Mouse (Mus musculus) T-helper 17 cell (primary cell): ENCODE data around the gene Snx6.
"Not testable (repeated sequence)": the region's sequence is repeated elsewhere in the genome, so short reads cannot be mapped to it uniquely, and the experiment has no call there.

ENCODE experiments used
- in situ Hi-C, 2 experiments: fragments of 300-600 bp; cut with MboI, MseI; formaldehyde crosslinking; loops; 1 replicate in 1 of 2; 2 replicates in 1 of 2; pipeline ENCODE4 v1.15.1; 2025; ENCODE audit warnings: high pct_unique_total_duplicates in 2 of 2

Snx6 gene

DNA sequence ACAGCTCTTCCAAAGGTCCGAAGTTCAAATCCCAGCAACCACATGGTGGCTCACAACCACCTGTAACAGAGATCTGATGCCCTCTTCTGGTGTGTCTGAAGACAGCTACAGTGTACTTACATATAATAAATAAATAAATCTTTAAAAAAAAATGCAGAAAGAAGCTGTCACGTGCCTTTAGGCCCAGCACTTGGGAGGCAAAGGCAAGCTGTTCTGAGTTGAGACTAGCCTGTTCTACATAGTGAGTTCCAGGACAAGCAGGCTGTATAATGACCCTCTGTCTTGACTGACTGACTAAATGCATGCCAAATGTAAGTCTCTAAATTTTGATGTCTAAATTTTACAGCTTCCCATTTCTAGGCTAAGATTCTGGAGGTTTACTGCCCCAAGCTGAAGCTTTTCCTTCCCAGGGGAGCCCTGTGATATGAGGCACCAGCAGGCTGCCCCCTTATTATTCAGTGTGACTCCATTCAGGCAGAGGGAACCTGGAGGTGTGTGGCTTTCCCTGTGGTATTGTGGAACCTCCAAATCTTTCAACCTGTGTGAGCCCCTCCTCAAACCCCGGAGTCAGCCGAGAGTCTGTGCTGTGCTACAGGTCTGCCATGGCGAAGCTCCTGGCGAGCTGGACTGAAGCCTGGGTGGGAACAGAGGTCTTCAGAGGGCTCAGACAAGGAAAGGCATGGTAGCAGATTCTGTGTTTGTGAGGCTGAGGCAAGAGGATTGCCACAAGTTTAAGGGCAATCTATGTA, 9.9 kb upstream of the Snx6 start:
- in situ Hi-C loops, result no loop called here

DNA sequence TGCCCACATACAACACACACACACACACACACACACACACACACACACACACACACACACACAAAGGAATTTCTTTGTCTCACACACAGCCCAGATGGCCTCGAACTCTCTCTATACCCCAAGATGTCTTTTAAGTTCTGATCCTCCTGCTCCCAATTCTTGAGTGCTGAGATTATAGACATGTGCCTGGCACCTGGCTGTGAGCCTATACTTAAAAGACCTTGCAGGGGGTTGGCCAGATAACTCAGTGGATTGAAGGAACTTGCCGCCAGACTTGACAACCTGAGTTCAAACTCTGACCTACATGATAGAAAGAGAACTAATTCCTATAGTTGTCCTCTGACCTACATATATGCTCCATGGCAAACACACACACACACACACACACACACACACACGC, 8.0 kb upstream of the Snx6 start:
- in situ Hi-C loops, result no loop called here

DNA sequence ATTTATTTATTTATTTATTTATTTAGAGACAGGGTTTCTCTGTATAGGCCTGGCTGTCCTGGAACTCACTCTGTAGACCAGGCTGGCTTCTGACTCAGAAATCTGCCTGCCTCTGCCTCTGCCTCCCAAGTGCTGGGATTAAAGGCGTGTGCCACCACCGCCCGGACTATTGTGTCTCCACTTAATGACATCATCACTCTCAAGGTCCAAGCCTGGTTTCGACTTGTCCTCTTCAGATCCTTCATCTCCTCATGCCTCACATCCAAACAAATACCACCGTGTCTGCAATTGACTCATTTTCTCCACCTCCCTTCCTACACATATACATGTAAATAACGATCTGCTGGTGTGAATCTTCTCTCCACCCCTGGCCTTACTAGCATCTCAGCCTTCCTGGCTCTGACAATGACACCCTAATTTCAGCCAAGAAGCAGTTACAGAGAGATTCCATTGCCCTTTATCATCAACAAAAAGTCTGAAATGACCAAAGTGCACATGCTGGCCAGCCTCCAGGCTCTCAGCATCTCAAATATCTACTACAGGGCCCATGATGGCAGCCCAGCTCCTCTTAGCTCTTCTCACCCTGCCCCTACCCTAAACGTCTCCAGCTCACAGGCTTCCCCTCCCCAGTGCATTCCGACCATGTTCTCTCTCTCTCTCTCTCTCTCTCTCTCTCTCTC, 1.2 kb upstream of the Snx6 start:
- in situ Hi-C loops, result no loop called here

DNA sequence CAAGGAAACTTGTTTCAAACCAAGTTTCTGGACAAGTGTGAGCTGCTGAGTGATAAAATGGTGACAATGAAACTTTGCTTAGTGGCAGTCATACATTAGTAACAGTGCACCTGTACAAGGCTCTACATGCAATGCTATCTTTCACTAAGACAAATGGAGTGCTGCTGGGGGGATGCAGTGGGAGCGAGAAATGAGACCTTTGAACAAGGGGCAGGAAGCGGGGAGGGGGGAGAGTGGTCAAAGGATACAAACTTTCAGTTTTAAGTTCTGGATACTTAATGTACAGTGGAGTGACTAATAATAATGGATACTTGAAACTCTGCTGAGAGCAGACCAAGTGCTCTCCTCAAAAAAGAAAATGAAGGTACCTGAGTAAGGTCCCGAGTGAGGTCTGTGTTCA, 1.1 kb downstream of the Snx6 start:
- in situ Hi-C loops, result no loop called here

DNA sequence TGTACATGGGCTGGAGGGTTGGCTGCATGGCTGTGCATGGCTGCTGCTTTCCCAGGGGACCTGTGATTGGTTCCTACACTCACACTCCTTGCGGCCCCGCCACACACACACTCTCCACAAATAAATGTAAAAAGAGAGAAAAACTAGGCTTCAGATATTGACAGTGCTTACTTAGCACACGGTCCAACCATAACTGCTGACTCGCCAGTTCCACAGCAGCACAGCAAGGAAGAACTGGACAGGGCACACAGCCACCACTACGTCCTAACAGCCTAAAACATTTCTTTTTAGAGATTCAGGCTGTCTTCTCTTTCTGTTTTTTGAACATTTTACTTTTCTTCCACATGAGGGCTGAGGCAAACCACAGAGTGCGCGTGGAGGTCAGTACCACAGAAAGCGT, 4.0 kb downstream of the Snx6 start:
- in situ Hi-C loops, result no loop called here

DNA sequence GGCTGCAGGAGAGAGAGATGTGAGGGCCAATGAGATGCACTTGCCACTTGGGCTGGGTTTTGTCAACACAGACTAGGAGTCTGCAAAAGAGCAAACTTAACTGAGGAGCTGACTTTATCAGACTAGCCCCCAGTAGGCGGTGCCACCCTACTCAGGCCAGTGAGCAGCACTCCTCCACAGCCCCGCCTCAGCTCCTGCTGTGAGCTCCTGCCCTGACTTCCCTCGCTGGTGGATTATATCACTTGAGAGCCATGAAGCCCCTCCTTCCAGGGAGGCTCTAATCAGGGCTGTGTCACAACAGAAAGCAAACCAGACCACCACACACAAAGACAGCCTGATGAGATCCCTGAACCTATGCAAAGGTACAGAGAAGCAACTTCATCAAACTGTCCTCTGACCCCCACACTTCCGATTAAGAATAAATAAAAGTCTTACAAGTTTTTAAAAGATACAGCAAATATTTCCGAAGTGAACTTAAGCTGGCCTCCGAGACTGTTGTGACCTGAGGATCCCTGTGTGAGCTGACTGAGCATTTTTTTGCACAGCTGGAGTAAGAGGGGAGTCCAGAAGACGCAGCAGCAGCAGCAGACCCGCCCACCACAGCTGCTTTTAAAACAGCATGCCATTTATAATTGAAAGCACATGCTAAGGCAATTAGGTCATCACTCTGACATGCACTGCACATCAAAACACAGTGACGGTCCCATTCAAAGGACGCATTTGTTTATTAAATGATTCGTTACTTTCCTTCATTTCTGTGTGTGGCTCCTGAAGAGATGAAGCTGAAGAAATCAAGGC, 6.0 kb downstream of the Snx6 start:
- in situ Hi-C loops, result no loop called here

DNA sequence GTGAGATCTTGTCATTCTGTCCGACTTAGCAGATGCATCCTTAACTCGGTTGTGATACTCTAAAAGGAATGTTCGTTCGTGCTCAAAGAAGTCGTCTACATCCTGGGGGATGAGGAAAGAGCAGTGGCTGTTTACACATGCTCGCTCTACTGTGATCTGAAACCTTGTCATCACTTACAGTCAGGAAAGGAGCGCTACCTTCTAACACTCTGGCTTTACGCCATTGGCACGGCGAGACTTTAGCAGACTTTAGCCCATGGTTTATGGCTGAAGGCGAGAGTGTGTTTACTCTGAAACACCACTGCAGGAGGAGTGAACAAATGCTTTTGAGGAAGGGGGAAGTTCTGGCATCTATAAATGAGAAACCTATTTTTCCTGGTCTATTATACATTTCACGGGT, 31.9 kb downstream of the Snx6 start:
- in situ Hi-C loops, result loop anchor here (10.0 to 25.0 kb wide), 2 partner anchors 51 to 424 kb away; partner anchors contain the start of gene 1700047I17Rik2 (in 1 of the 2)

DNA sequence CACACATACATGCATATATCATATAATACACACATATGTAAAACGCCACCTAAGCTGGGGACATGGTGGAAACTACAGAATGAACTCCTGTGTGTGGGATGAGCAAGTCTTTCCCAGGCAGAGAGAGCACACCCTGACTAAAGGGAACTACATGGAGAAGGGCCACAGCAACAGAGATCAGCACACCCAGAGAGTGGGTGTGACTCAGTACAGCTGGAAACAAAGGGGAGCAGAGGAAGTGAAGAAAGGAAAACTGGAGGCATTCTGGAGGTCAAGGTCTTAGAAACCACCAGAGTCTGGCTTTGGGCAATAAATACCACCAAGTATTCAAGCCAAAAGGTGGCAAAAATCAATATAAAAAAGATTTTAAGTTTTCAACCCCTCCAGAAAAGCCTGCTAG, 34.8 kb downstream of the Snx6 start:
- in situ Hi-C loops, result loop anchor here (10.0 to 25.0 kb wide), 2 partner anchors 54 to 427 kb away; partner anchors contain the start of gene 1700047I17Rik2 (in 1 of the 2)

DNA sequence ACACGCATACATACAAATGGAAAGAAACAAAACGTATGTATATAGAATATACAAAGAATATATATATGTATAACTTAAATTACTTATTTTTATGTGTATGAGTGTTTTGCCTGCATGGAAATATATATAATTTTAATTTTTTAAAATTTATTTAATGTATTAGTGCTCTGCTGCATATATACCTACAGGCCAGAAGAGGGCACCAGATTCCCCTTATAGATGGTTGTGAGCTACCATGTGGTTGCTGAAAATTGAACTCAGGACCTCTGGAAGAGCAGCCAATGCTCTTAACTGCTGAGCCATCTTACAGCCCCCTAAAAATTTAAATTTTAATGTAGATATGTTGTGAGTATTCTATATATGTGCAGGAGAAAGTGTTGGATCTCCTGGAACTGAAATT, 36.7 kb downstream of the Snx6 start:
- in situ Hi-C loops, result loop anchor here in 1 of 2 experiments (25.0 kb wide), 1 partner anchor 428 kb away; the partner anchor contains the start of gene 1700047I17Rik2

DNA sequence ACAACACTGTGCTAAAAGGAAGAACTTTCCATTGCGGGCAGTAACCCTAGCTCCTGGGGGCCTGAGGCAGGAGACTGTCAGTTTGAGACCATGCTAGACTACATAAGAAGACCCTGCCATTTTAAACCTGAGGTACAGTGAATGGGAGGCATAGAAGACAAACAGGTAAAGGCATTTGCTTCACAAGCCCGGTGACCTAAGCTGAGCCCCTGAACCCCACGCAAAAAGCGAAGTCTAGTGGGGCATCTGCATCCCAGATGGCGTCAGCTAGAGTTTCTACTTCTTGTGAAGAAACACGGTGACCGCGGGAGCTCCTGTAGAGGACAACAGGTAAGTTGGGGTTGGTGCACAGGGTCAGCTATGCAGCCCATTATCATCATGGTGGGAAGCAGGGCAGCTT, 46.9 kb downstream of the Snx6 start:
- in situ Hi-C loops, result no loop called here

DNA sequence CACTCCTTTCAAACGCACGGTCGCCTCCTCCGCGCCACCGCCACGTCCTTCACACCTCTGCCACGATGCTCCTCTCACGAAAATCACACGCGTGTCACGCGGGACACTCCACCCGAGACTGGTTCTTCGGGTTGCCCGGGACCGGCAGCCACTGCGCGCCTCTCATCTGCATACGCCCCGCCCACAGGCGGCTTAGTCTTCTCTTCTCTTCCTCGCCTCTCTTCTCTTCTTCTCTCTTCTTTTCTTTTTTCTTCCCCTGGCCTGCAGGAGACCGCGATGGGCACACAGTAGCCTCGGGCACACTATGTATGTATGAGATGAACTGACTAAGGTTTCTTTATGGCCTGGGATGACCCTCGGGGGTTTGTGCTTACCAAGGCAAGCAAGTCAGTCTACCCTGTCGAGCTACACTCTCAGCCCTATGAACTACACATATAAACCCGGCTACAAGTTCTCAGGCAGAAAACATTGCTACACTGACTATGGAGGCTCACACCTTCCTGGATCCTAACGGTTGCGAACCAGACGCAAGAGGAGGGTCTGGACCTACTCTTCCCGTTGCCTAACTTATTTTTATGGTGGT, 56.8 kb downstream of the Snx6 start:
- in situ Hi-C loops, result loop anchor here (5.0 kb wide), 1 partner anchor 41 kb away; the partner anchor contains the start of gene Eapp (in 2 of the 2)

DNA sequence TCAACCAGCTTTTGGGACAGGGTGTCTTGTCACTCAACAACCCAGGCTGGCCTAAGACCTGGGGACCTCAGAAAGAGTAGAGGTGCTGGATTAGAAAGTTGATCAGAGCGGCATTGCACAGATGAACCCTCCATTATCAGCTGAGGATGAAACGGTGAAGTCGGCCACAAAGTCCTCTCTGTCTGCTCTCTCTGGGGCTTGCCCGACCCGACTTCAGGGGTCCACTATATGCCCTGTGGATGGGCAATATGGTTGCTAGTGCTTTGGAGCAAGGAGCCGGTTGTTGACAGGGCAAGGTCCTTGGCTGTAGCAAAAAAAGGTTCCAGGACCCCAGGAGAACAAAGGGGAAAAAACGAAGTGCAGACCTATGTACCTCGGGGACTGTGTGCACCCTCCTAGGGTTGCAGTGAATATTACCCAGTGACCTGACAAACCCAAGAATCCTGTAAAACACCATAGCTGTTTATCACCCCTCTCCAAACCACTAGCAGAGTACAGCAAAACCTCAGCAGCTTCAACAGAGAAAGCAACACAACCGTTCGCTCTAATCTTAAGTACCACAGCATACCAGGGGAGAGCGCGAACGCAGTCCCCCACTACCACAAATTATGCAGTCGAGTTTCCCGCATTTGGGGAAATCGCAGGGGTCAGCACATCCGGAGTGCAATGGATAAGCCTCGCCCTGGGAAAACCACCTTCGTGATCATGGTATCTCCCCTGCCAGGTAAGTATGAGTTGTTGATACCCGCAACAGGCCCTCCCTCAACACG, 57.4 kb downstream of the Snx6 start:
- in situ Hi-C loops, result loop anchor here (5.0 kb wide), 1 partner anchor 41 kb away; the partner anchor contains the start of gene Eapp (in 2 of the 2)

DNA sequence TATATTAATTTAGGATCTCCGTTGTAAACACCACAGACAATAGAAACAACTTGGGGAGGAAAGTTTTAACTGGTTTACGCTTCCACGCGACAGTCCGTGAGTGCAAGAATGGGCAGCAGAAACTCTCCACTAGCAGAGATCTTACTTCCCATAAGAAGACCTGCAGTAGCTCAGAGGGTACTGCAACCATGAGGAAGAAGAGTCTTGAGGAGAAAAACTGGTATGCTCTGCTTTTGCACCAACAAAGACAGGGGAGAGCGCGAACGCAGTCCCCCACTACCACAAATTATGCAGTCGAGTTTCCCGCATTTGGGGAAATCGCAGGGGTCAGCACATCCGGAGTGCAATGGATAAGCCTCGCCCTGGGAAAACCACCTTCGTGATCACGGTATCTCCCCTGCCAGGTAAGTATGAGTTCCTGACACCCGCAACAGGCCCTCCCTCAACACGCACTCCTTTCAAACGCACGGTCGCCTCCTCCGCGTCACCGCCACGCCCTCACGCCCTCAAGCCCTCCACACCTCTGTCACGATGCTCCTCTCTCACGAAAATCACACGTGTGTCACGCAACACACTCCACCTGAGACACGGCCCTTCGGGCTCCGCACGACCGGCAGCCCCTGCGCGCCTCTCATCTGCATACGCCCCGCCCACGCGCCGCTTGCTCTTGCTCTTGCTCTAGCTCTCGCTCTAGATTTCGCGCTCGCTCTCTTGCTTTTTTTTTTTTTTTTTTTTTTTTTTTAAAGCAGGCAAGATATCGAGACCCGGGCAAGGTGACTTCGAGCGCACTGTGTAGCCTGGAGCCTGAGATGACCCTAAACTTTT, 61.0 kb downstream of the Snx6 start:
- in situ Hi-C loops, result loop anchor here (5.0 kb wide), 1 partner anchor 37 kb away; the partner anchor contains the start of gene Eapp (in 2 of the 2)

DNA sequence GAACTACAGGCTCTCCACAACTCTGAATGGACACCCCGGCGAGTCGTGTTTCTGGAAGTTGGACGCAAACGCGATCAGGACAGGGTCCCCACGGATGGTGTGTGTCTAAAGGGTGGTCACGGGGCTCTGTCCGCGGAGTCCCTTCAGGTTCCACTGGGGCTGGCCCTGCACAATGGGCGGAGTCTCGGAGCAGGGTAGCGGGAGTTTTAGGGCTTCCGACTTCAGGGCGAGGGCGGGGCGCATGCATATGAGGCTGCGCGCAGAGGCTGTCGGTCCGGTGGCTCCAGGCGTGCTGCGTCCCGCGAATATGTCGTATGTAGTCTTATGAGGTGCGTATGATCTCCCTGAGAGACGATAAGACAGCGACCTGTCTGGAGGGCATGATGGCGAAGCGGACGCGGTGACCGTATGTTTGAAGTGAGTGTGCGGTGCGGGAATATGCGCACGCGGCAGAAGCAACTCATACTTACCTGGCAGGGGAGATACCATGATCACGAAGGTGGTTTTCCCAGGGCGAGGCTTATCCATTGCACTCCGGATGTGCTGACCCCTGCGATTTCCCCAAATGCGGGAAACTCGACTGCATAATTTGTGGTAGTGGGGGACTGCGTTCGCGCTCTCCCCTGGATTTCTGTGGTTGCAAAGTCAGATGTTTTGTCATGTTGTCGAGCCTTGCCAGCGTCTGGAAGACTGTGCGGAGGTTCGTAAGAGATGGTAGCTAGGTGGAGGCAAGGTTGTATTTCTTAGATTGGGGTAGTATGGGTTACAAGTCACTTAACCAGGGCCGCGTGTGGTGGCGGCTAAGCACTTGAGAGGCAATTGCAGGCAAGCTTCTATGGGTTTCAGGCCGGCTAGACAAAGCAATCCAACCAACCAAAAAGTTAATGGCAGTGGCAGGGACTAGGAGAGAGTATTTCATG, 66.1 kb downstream of the Snx6 start:
- in situ Hi-C loops, result not testable (repeated sequence)

DNA sequence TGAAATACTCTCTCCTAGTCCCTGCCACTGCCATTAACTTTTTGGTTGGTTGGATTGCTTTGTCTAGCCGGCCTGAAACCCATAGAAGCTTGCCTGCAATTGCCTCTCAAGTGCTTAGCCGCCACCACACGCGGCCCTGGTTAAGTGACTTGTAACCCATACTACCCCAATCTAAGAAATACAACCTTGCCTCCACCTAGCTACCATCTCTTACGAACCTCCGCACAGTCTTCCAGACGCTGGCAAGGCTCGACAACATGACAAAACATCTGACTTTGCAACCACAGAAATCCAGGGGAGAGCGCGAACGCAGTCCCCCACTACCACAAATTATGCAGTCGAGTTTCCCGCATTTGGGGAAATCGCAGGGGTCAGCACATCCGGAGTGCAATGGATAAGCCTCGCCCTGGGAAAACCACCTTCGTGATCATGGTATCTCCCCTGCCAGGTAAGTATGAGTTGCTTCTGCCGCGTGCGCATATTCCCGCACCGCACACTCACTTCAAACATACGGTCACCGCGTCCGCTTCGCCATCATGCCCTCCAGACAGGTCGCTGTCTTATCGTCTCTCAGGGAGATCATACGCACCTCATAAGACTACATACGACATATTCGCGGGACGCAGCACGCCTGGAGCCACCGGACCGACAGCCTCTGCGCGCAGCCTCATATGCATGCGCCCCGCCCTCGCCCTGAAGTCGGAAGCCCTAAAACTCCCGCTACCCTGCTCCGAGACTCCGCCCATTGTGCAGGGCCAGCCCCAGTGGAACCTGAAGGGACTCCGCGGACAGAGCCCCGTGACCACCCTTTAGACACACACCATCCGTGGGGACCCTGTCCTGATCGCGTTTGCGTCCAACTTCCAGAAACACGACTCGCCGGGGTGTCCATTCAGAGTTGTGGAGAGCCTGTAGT, 76.4 kb downstream of the Snx6 start:
- in situ Hi-C loops, result not testable (repeated sequence)

DNA sequence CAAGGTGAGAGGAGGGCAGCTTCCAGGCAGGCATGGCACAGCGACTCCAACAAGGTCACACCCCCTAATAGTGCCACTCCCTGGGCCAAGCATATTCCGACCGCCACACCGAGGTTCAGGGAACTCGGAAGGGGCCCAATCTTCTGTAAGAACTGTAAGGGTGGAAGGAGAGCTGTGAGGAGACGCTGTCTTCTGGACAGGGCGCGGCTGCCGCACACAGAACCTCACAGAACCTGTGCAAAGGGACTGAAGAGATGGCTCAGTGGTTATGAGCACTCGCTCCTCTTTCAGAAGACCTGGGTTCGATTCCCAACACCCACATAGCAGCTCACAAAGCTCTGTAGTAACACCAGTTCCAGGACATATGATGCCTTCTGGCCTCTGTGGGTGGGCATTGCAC, 78.0 kb downstream of the Snx6 start:
- in situ Hi-C loops, result not testable (repeated sequence)

DNA sequence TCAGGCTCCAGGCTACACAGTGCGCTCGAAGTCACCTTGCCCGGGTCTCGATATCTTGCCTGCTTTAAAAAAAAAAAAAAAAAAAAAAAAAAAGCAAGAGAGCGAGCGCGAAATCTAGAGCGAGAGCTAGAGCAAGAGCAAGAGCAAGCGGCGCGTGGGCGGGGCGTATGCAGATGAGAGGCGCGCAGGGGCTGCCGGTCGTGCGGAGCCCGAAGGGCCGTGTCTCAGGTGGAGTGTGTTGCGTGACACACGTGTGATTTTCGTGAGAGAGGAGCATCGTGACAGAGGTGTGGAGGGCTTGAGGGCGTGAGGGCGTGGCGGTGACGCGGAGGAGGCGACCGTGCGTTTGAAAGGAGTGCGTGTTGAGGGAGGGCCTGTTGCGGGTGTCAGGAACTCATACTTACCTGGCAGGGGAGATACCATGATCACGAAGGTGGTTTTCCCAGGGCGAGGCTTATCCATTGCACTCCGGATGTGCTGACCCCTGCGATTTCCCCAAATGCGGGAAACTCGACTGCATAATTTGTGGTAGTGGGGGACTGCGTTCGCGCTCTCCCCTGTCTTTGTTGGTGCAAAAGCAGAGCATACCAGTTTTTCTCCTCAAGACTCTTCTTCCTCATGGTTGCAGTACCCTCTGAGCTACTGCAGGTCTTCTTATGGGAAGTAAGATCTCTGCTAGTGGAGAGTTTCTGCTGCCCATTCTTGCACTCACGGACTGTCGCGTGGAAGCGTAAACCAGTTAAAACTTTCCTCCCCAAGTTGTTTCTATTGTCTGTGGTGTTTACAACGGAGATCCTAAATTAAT, 81.5 kb downstream of the Snx6 start:
- in situ Hi-C loops, result not testable (repeated sequence)
